ENCODE assay signal across 28 mouse cellular contexts in the genomic region with DNA sequence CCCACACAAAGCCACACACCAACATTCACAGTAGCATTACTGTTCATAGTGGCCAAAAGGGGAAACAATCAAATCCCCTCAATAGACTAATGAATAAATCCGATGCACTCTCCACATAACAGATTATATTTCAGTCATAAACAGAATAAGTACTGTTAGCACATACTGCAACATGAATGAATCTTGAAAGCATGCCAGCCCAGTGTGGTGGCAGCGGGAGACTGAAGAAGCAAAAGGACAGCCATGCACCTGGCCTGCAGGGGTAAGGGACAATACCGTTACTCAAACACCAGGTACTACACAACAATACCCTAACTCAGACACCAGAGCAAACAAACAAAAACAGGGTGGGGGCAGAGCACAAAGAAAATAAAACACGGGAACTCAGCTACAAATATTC. TPM values are rescaled to one million over a fixed set of nuclear protein-coding genes. Genes with fewer than 3 reads are reported as not detected.
DNase-seq lines count a peak whose midpoint lies in the region; ATAC-seq lines count a peak whose summit lies in the region.
"Had no signal": no experiment of that assay in that cellular context is flagged by ENCODE, and none has a peak within 500 bp of the region (broad histone marks: within the 10 kb centered on the region; RNA-seq: fewer than 3 reads in every experiment).

No protein-coding gene starts in this region.

- H3K9ac ChIP-seq in hindbrain, embryonic 13.5 days = no peak overlapping the region
- H3K9ac ChIP-seq: embryonic facial prominence, embryonic 15.5 days; forebrain, embryonic 12.5 days; hindbrain, embryonic 15.5 days; kidney, embryonic 15.5 days; limb, embryonic 12.5 days; midbrain, embryonic 12.5 days; neural tube, embryonic 12.5 days had no signal

- H3K27me3 ChIP-seq in megakaryocyte, embryonic 14.5 days (replicated peaks) = no peaks in the 10 kb centered on the region
- no peaks in the 10 kb centered on the region for H3K27me3 ChIP-seq in hindbrain, embryonic 13.5 days
- H3K27me3 ChIP-seq: embryonic facial prominence, embryonic 15.5 days; forebrain, embryonic 12.5 days; hindbrain, embryonic 15.5 days; kidney, embryonic 15.5 days; limb, embryonic 12.5 days; midbrain, embryonic 12.5 days; neural tube, embryonic 12.5 days had no signal

- peaks cover 46% of the 10 kb centered on the region for H3K36me3 ChIP-seq in megakaryocyte, embryonic 14.5 days (replicated peaks; ENCODE audit: low read length)
- no peaks in the 10 kb centered on the region for H3K36me3 ChIP-seq in hindbrain, embryonic 13.5 days
- H3K36me3 ChIP-seq: embryonic facial prominence, embryonic 15.5 days; forebrain, embryonic 12.5 days; hindbrain, embryonic 15.5 days; kidney, embryonic 15.5 days; limb, embryonic 12.5 days; midbrain, embryonic 12.5 days; neural tube, embryonic 12.5 days had no signal

- 0 out of 2 replicates have a peak, but pooled peaks have one; percentile 14 for ATAC-seq in frontal cortex, adult (ENCODE audit: low TSS enrichment)
- no peak for ATAC-seq in megakaryocyte, adult 5-6 weeks (ENCODE audit: poor library complexity, severe bottlenecking)
- ATAC-seq in hindbrain, embryonic 13.5 days (ENCODE audit: low FRiP score) = no peak
- ATAC-seq: lung, postnatal 0 days had no signal

- peaks cover 84% of the 10 kb centered on the region for H3K4me1 ChIP-seq in megakaryocyte, embryonic 14.5 days
- peaks cover 25% of the 10 kb centered on the region for H3K4me1 ChIP-seq in hindbrain, embryonic 13.5 days (replicated peaks)

- peak; percentile 19 for DNase-seq in cerebellum, adult 8-10 months
- DNase-seq in cerebellum, adult 11 months = no peak
- no peak for DNase-seq in frontal cortex, postnatal 10 days (ENCODE audit: low spot score in 2 of 2)
- DNase-seq: adrenal gland, postnatal 10 days; gastrocnemius, adult 2 months; gastrocnemius, postnatal 36 days; heart, adult 18-20 months; kidney, adult 18-20 months; kidney, postnatal 25 days; right cerebral cortex, adult 18-20 months; spleen, adult 18-20 months; thymus, adult 18-20 months; thymus, postnatal 25 days had no signal

- H3K27ac ChIP-seq in hindbrain, embryonic 13.5 days = no peak overlapping the region
- H3K27ac ChIP-seq: embryonic facial prominence, embryonic 15.5 days; forebrain, embryonic 12.5 days; gastrocnemius, adult 2 months; hindbrain, embryonic 15.5 days; kidney, embryonic 15.5 days; limb, embryonic 12.5 days; midbrain, embryonic 12.5 days; neural tube, embryonic 12.5 days had no signal

- H3K4me3 ChIP-seq in megakaryocyte, embryonic 14.5 days (replicated peaks) = peak overlapping the region; percentile 73
- H3K4me3 ChIP-seq in hindbrain, embryonic 13.5 days = no peak overlapping the region
- H3K4me3 ChIP-seq: embryonic facial prominence, embryonic 15.5 days; forebrain, embryonic 12.5 days; gastrocnemius, adult 2 months; hindbrain, embryonic 15.5 days; kidney, embryonic 15.5 days; limb, embryonic 12.5 days; midbrain, embryonic 12.5 days; myocyte; neural tube, embryonic 12.5 days had no signal

- no peak overlapping the region for H3K4me2 ChIP-seq in hindbrain, embryonic 13.5 days
- H3K4me2 ChIP-seq: embryonic facial prominence, embryonic 15.5 days; forebrain, embryonic 12.5 days; heart, embryonic 11.5 days; hindbrain, embryonic 15.5 days; kidney, embryonic 15.5 days; limb, embryonic 12.5 days; midbrain, embryonic 12.5 days; neural tube, embryonic 12.5 days had no signal

- WGBS in hindbrain, embryonic 13.5 days = 90% methylated on average over 4 of the region's 4 CpGs

- no peaks in the 10 kb centered on the region for H3K9me3 ChIP-seq in megakaryocyte, embryonic 14.5 days
- H3K9me3 ChIP-seq in hindbrain, embryonic 13.5 days = no peaks in the 10 kb centered on the region
- H3K9me3 ChIP-seq: embryonic facial prominence, embryonic 15.5 days; forebrain, embryonic 12.5 days; G1E; hindbrain, embryonic 15.5 days; kidney, embryonic 15.5 days; limb, embryonic 12.5 days; midbrain, embryonic 12.5 days; neural tube, embryonic 12.5 days had no signal

RNA-seq across cellular contexts. Expression of gene Ptpn12, which starts 6.7 kb away (rescaled TPM):
- 20.9 and 34.8 TPM in 2 replicates for polyA plus RNA-seq in megakaryocyte, embryonic 14.5 days (2012; ENCODE audit: insufficient read depth, low replicate concordance)
- total RNA-seq in megakaryocyte, adult 5-6 weeks (2015) = 86.4 and 89.9 TPM in 2 replicates
- 35.2 and 48.5 TPM in 2 replicates for total RNA-seq in megakaryocyte, adult 5-6 weeks (2017)
- 27.5 and 27.6 TPM in 2 replicates for polyA plus RNA-seq in hindbrain, embryonic 13.5 days (2015; fragmentation: Nextera tagmentation; extraction: Ambion mirVana)
